Mouse (Mus musculus) hindbrain, embryonic 10.5 days (tissue): Measurements from ENCODE around the gene Pnrc2. TPM values are rescaled to one million over a fixed set of nuclear protein-coding genes. Genes with fewer than 3 reads are reported as not detected.

ENCODE experiments used
- DNase-seq: peaks from one replicate; pipeline ENCODE4 v3.0.0-alpha.2; 2017; ENCODE audit warnings: low spot score
- H3K27ac ChIP-seq: fragments of 300-500 bp; sonication (generic); 2 replicates; pipeline ENCODE4 v1.5.1; 2016; ENCODE audit warnings: mild to moderate bottlenecking, moderate library complexity
- H3K27me3 ChIP-seq: fragments of 300-500 bp; sonication (generic); 2 replicates; pipeline ENCODE4 v1.6.1; 2016; ENCODE audit warnings: mild to moderate bottlenecking; ENCODE audit not compliant: poor library complexity, insufficient read depth, severe bottlenecking
- H3K36me3 ChIP-seq: fragments of 300-500 bp; sonication (generic); 2 replicates; pipeline ENCODE4 v1.6.1; 2016; ENCODE audit warnings: mild to moderate bottlenecking, moderate library complexity
- H3K4me1 ChIP-seq: fragments of 300-500 bp; sonication (generic); replicated peaks from 2 replicates; pipeline ENCODE4 v1.6.1; 2016; ENCODE audit warnings: mild to moderate bottlenecking
- H3K4me3 ChIP-seq: fragments of 300-500 bp; sonication (generic); 2 replicates; pipeline ENCODE4 v1.5.1; 2016; ENCODE audit warnings: mild to moderate bottlenecking, moderate library complexity
- H3K9me3 ChIP-seq: fragments of 300-500 bp; sonication (generic); 2 replicates; pipeline ENCODE4 v1.6.1; 2016; ENCODE audit warnings: mild to moderate bottlenecking, moderate library complexity
- WGBS: fragments of 180-500 bp; shearing (Covaris S2); methylation state at CpG from one replicate; pipeline ENCODE4 v1.1.7; 2016; 5-methylcytosine and 5-hydroxymethylcytosine counted together
- polyA plus RNA-seq: library from polyadenylated mRNA; unstranded; fragments of >200 nt; fragmentation: Nextera tagmentation; extraction: Ambion mirVana; gene quantifications from 2 replicates; pipeline ENCODE4 v1.2.1, GENCODE M21; 2016

The Pnrc2 gene
- polyA plus RNA-seq, 1 experiment from 2014 or later, result 171 TPM

DNA sequence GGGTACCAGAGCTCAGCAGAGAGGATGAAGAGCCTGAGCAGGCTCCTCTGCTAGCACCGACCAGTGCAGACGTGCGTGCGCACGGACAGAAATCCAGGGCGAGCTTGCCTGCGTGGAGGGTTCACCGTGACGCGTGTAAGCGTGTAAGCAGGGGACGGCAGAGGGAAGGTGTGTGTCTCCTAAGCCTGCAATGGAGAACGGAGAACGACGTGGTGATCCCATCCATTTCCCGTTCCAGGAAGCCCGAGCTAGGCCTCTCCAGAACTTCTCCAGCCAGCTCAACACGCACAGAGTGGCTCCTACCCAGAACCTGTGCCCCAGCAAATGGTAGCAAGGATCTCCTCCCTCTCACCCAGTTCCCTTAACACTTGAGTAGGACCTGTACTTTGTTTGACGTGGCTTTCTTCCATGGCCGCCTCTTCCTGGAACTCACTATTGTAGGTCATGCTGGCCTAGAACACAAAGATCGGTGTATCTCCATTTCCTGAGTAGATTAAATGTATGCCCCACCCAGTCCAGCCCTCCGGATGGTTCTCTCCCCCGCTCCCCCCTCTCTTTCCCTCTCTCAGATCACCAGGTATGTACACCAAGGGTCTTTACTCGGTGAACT lies 14.9 kb upstream of the Pnrc2 start:
- Histone ChIP-seq H3K4me3 (no peak overlapping the region), H3K27ac (no peak overlapping the region), H3K27me3 (no peaks in the 10 kb centered on the region), H3K4me1 (peaks cover 22% of the 10 kb centered on the region), H3K36me3 (no peaks in the 10 kb centered on the region), H3K9me3 (no peaks in the 10 kb centered on the region)
- 92% methylated on average over 24 of the region's 24 CpGs for WGBS
- no peak for DNase-seq

DNA sequence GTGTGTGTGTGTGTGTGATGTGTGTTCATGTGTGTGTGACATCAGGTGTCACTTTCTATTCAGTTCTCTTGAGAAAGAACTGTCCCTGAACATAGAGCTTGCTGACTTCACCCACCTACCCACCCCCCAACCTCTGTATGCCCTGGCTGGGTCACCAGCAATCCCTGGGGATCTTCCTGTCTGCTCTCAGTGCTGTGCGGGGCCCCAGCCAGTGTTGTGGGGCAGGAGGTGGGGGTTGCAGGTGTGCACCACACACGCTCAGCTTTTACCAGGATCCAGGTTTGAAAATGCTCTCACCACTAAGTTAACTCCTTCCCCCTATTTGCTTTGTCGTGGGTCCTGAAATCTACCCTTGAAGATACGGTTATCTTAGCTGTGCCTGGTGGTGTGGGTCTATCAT lies 12.5 kb upstream of the Pnrc2 start:
- Histone ChIP-seq H3K27me3 (no peaks in the 10 kb centered on the region), H3K27ac (no peak overlapping the region), H3K9me3 (no peaks in the 10 kb centered on the region), H3K36me3 (no peaks in the 10 kb centered on the region), H3K4me1 (peaks cover 24% of the 10 kb centered on the region), H3K4me3 (no peak overlapping the region)
- WGBS, result 86% methylated on average over 4 of the region's 4 CpGs
- DNase-seq, result no peak

DNA sequence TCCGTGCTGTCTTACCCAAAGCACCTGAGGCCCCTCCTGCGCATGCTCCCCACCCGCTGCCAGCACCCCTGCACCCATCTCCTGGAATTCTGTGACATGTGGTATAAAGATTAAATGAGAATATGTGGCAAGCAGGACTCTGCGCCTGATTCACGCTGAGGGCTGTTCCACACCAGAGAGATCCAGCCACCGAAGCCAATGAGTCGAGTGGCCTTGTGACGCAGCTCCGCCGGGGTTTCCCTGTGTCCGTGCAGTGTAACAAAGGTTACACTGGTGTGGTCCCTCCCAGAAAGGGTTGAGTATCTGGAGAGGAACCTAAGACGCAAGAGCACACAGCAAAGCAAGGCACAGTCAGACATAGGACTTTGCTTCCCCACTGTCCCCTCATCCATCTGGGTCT lies 12.0 kb upstream of the Pnrc2 start:
- Histone ChIP-seq H3K27ac (no peak overlapping the region), H3K4me1 (peaks cover 24% of the 10 kb centered on the region)
- WGBS, result 90% methylated on average over 12 of the region's 12 CpGs

DNA sequence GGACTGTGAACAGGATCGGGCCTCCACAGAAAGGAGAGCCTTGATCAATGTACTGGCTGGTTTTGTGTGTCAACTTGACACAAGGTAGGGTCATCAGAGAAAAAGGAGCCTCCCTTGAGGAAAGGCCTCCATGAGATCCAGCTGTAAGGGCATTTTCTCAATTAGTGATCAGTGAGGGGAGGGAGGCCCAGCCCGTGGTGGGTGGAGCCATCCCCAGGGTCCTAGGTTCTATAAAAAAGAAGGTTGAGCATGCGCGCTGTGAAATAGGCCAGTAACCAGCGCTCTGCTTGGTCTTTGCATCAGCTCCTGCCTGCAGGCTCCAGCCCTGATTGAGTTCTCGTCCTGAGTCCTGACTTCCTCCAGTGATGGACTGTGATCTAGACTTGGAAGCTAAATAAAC lies 10.9 kb upstream of the Pnrc2 start:
- DNase-seq, result no peak
- H3K4me3 ChIP-seq, result no peak overlapping the region
- H3K4me1 ChIP-seq, result peaks cover 29% of the 10 kb centered on the region
- peak overlapping the region; percentile 14; the same call in 1 of the 2 replicates for H3K27ac ChIP-seq
- no peaks in the 10 kb centered on the region for H3K27me3 ChIP-seq
- WGBS, result 57% methylated on average over 6 of the region's 6 CpGs
- H3K36me3 ChIP-seq, result no peaks in the 10 kb centered on the region
- H3K9me3 ChIP-seq, result no peaks in the 10 kb centered on the region

More for the DNA sequence above, 12.0 kb upstream of the Pnrc2 start:
- H3K9me3 ChIP-seq, result no peaks in the 10 kb centered on the region
- DNase-seq, result no peak
- no peak overlapping the region for H3K4me3 ChIP-seq
- no peaks in the 10 kb centered on the region for H3K27me3 ChIP-seq
- H3K36me3 ChIP-seq, result no peaks in the 10 kb centered on the region

DNA sequence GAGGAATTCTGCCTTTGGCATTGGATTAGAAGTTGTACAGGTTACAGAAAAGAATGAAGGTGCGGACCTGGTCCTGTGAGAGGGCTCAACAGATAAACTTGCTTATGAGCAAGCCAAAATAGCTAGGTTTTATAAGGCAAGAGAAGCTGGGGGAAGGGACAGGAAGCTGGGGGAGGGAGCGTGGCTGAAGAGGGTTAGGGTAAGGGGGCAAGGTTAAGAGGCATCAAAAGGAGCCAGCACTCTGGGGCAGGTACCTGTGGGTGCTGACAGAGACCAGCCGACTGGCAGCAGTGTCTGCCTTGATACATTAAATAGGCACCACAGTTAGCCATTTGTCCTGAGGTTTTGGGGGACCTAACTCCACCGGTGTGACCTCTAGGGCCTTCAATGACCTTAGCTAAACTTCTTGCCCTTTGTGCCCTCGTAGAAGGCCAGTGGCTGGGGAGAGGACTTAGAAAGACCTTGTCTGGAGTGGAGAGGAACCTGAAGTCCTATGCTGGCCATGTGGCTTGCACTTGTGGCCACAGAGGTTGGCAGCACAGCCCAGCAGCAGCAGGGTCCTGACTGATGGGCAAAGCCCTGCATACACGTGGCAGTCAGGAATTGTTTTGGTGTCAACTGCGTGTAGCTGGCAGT lies 10.3 kb upstream of the Pnrc2 start:
- no peaks in the 10 kb centered on the region for H3K36me3 ChIP-seq

DNA sequence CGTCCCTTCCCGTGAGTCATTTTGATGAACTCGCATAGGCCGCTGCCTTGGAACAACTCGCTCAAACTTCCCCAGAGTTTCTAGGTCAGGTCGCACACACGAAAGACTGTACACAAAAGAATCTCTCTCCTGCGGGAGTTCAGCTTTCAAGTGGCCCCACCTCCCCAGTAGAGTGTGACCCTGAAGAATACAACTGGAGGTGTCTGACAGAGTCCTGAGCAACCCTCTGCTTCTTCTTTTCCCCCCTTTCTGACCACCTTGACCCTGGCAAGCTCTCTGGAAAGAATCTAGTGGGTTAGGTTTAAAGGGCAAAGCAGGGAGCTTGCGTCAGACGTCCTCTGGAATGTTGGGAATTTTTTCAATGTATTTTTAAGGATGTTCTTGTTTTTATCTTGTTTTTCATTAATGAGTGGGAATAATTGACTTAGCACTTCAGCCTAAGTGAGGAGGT lies 9.8 kb upstream of the Pnrc2 start:
- no peak overlapping the region for H3K27ac ChIP-seq
- WGBS, result 45% methylated on average over 10 of the region's 10 CpGs
- DNase-seq, result no peak

More for the DNA sequence above, 10.3 kb upstream of the Pnrc2 start:
- DNase-seq, result no peak
- WGBS, result 62% methylated on average over 7 of the region's 7 CpGs
- Histone ChIP-seq H3K27me3 (no peaks in the 10 kb centered on the region), H3K4me3 (no peak overlapping the region), H3K4me1 (peaks cover 29% of the 10 kb centered on the region), H3K27ac (peak overlapping the region; percentile 14; the same call in 1 of the 2 replicates), H3K9me3 (no peaks in the 10 kb centered on the region)

DNA sequence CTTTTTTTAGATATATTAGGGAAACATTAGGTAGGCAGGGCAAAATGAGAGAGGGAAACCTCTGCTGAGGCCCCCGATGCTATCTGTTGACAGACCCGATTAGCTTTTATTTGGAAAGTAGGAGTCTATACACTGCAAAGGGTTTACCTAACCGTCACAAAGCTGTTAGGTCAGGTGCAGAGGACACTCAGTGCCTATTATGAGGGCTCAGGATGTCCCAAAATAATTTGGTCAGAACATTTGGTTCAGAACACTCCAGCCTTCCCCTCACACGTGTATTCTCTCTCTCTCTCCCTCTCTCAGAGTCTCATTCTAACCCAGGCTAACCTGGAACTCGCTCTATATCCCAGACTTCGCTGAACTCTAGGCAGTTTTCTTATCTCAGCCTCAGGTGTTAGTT lies 8.4 kb upstream of the Pnrc2 start:
- Histone ChIP-seq H3K27me3 (no peaks in the 10 kb centered on the region), H3K9me3 (no peaks in the 10 kb centered on the region), H3K4me1 (peaks cover 32% of the 10 kb centered on the region), H3K4me3 (no peak overlapping the region), H3K27ac (no peak overlapping the region), H3K36me3 (no peaks in the 10 kb centered on the region)
- DNase-seq, result no peak
- WGBS, result 82% methylated on average over 6 of the region's 6 CpGs

More for the DNA sequence above, 9.8 kb upstream of the Pnrc2 start:
- H3K4me1 ChIP-seq, result peaks cover 29% of the 10 kb centered on the region
- H3K9me3 ChIP-seq, result no peaks in the 10 kb centered on the region
- no peaks in the 10 kb centered on the region for H3K36me3 ChIP-seq
- no peaks in the 10 kb centered on the region for H3K27me3 ChIP-seq
- H3K4me3 ChIP-seq, result no peak overlapping the region

DNA sequence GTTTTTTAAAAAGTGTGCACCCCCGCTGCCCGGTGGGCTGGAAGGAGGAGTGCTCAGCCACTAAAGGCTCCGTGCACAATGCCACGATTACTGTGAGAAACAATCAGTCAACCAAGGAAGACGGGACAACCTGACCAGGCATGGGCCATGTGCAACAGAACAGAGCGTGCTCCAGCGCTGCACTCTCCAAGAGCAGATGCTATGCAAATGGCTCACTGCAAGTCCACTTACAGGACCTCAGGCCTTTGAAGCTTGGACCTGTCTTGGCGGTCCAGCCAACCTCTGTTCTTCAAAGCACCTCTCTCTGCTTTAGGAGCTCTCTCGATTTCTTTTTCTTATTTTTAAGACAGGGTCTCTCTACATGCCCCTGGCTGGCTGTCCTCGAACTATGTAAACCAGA lies 6.9 kb upstream of the Pnrc2 start:
- H3K27ac ChIP-seq, result no peak overlapping the region
- H3K9me3 ChIP-seq, result no peaks in the 10 kb centered on the region
- 83% methylated on average over 10 of the region's 10 CpGs for WGBS
- H3K4me3 ChIP-seq, result no peak overlapping the region
- H3K36me3 ChIP-seq, result no peaks in the 10 kb centered on the region
- DNase-seq, result no peak
- H3K4me1 ChIP-seq, result peaks cover 46% of the 10 kb centered on the region
- H3K27me3 ChIP-seq, result no peaks in the 10 kb centered on the region

DNA sequence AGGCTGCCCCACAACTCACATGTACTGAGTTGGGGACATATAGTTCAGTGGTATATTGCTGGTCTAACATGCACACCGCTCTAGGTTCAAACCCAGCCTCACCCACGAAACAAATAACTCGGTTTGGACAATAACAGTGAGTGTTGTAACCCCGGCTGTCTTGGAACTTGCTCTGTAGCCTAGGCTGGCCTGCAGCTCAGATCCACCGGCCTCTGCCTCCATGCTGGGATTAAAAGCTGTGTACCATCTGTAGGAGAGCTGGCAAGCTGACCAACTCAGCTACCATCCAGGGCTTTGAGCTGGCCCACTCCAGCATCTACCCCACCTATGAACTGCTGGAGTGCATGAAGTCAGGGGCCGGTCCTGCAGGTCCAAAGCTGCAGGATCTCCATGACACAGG lies 6.4 kb upstream of the Pnrc2 start:
- Histone ChIP-seq H3K36me3 (no peaks in the 10 kb centered on the region), H3K27ac (no peak overlapping the region), H3K9me3 (no peaks in the 10 kb centered on the region), H3K27me3 (no peaks in the 10 kb centered on the region), H3K4me1 (peaks cover 48% of the 10 kb centered on the region), H3K4me3 (no peak overlapping the region)
- WGBS, result 88% methylated on average over 6 of the region's 6 CpGs
- no peak for DNase-seq

DNA sequence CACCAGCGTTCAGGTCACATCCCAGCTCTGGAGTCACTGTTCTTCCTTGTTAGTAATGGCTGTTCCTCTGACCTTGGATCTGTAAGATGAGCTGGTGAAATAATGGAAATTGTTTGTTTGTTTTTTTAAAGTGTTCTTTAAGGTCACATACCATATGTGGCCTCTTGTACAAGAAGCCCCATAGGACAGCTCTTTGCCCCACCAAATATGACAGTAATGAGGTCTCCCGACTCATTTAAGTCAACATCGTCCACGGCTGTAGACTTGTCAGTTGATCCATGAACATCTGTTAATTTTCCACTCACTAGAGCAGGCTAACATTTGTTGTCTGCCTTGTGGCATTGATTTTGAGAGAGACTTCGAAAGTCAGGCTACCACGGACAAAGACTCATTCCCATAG lies 5.4 kb upstream of the Pnrc2 start:
- Histone ChIP-seq H3K27ac (no peak overlapping the region), H3K36me3 (no peaks in the 10 kb centered on the region), H3K4me1 (peaks cover 48% of the 10 kb centered on the region), H3K9me3 (no peaks in the 10 kb centered on the region), H3K27me3 (no peaks in the 10 kb centered on the region), H3K4me3 (no peak overlapping the region)
- DNase-seq, result no peak
- WGBS, result 59% methylated on average over 6 of the region's 6 CpGs

DNA sequence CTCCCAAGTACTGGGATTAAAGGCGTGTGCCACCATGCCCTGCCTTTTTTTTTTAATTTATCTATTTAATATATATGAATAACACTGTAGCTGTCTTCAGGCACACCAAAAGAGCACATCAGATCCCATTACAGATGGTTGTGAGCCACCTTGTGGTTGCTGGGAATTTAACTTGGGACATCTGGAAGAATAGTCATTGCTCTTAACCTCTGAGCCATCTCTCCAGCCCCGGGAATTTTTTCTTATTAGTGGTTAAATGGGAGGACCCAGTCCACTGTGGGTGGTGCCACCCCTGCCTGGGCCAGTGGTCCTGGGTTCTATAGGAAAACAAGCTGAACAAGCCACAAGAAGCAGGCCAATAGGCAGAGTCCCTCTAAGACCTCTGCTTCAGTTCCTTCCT lies 4.1 kb upstream of the Pnrc2 start:
- H3K4me3 ChIP-seq, result no peak overlapping the region
- H3K9me3 ChIP-seq, result no peaks in the 10 kb centered on the region
- H3K27ac ChIP-seq, result no peak overlapping the region
- peaks cover 42% of the 10 kb centered on the region for H3K4me1 ChIP-seq
- 73% methylated on average over 2 of the region's 2 CpGs for WGBS
- H3K36me3 ChIP-seq, result peaks cover 2% of the 10 kb centered on the region
- no peak for DNase-seq
- H3K27me3 ChIP-seq, result no peaks in the 10 kb centered on the region

DNA sequence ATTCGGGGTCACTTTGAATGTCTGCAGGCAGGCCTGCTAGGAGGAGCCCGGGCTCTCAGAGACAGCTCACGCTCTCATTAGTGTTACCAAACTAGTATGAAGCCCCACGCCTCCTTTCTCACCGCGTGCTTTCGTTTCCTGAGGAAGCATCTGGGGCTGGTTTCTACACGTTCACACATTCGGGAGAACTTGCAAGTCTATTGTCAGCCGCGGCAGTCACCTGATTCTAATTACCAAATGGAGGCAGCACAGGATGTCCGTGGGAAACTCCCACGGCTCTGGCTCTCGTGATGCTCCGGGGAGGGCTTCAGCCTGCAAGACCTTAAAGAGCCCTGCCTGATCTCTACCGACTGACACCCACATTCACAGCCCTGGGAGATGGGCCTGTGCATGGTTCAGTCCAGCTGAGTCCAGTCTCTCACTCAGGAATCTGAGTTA lies 3.0 kb upstream of the Pnrc2 start:
- peak; percentile 67 for DNase-seq
- 5% methylated on average over 16 of the region's 16 CpGs for WGBS
- H3K27ac ChIP-seq, result peak overlapping the region; percentile 98
- H3K9me3 ChIP-seq, result no peaks in the 10 kb centered on the region
- H3K27me3 ChIP-seq, result no peaks in the 10 kb centered on the region
- H3K4me3 ChIP-seq, result peak overlapping the region; percentile 42
- peaks cover 50% of the 10 kb centered on the region for H3K4me1 ChIP-seq
- peaks cover 14% of the 10 kb centered on the region for H3K36me3 ChIP-seq

DNA sequence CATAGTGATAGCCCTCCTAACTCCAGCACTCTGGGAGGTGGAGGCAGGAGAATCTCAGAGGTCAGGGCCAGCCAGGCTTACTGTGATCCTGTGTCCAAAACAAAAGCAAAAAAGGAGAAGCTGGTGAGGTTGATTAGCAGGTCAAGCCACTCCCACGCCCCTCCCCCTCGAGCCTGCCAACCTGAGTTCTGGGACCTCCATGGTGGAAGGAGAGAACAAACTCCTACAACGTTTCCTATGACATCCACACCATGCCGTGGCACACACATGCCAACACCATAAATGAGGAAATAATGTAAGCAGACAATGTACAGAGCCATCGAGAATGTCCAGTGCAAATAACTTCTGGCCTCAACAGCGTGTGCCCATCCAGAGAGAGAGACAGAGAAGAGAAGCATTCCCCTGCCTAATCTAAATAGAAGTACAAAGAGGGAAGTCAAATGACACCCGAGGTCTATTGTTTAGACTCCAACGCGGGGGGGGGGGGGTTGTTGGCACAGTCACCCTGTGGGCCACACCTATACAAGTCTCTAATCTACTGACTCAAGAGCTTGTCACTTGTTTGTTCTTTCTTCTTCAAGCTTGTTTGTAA lies 2.4 kb upstream of the Pnrc2 start:
- WGBS, result 5% methylated on average over 9 of the region's 9 CpGs
- no peaks in the 10 kb centered on the region for H3K27me3 ChIP-seq
- H3K4me1 ChIP-seq, result peaks cover 55% of the 10 kb centered on the region
- DNase-seq, result peak; percentile 59
- no peaks in the 10 kb centered on the region for H3K9me3 ChIP-seq
- peaks cover 19% of the 10 kb centered on the region for H3K36me3 ChIP-seq
- H3K27ac ChIP-seq, result peak overlapping the region; percentile 98
- peak overlapping the region; percentile 42 for H3K4me3 ChIP-seq
